ENCODE assay signal across 8 mouse cellular contexts in the genomic region with DNA sequence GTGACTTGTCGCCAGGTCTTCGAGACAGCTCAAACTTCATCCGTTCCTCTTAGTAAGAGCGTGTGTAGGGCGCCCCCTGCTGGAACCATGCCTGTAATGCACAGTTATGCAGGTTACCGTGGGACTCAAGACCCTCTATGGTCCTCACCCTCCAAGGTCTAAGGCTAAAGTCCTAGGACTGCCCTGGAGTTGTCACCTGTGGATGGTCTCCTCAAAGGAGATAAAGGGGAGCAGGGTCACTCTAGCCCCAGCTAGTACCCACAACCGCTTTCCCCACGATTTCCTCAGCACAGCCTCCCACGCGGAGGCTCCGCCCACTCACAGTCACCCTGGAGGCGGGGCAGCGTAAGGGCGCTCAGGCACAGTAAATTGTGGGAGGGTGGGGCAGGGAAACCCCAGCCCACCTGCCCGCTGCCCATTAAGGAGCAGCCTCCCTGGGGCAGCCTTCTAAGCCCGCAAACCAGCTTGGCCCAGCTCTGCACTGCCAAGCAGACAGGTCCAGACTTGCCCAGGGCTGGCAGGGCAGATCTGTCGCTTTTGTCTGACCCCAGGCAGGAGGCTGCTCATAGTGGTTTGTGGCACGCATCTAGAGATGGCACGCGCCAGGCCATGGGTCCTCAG. TPM values are rescaled to one million over a fixed set of nuclear protein-coding genes. Genes with fewer than 3 reads are reported as not detected.
A peak's percentile ranks its signal among the peaks of the same experiment; 100 is the strongest.
DNase-seq lines count a peak whose midpoint lies in the region; ATAC-seq lines count a peak whose summit lies in the region.

No protein-coding gene starts in this region.

- peak overlapping the region; percentile 39 for H3K4me2 ChIP-seq in embryonic facial prominence, embryonic 12.5 days (replicated peaks)
- peak overlapping the region; percentile 49 for H3K4me2 ChIP-seq in heart, embryonic 15.5 days
- peak overlapping the region; percentile 66 for H3K4me2 ChIP-seq in liver, embryonic 15.5 days
- peak overlapping the region; percentile 27; the same call in 1 of the 2 replicates for H3K4me2 ChIP-seq in neural tube, embryonic 14.5 days (ENCODE audit: low read depth, low read length)

- no peaks in the 10 kb centered on the region for H3K9me3 ChIP-seq in embryonic facial prominence, embryonic 12.5 days
- no peaks in the 10 kb centered on the region for H3K9me3 ChIP-seq in heart, embryonic 15.5 days (replicated peaks)
- H3K9me3 ChIP-seq in liver, embryonic 15.5 days (replicated peaks): no peaks in the 10 kb centered on the region
- no peaks in the 10 kb centered on the region for H3K9me3 ChIP-seq in neural tube, embryonic 14.5 days (ENCODE audit: control insufficient read depth, low read length)

- DNase-seq in CD4-positive, CD25-positive, alpha-beta regulatory T cell, adult 2 months (ENCODE audit: low read depth, low spot score): peak; percentile 71
- DNase-seq in adrenal gland, postnatal 25 days: peak; percentile 61
- DNase-seq in kidney, postnatal 14 days: peak; percentile 60
- peak; percentile 68 for DNase-seq in testis, postnatal 14 days (ENCODE audit: low spot score)

- H3K27me3 ChIP-seq in embryonic facial prominence, embryonic 12.5 days: peaks cover 24% of the 10 kb centered on the region
- peaks cover 58% of the 10 kb centered on the region for H3K27me3 ChIP-seq in heart, embryonic 15.5 days
- peaks cover 84% of the 10 kb centered on the region for H3K27me3 ChIP-seq in liver, embryonic 15.5 days
- no peaks in the 10 kb centered on the region for H3K27me3 ChIP-seq in neural tube, embryonic 14.5 days (ENCODE audit: control insufficient read depth, insufficient read depth, low read length)

- H3K4me1 ChIP-seq in embryonic facial prominence, embryonic 12.5 days: peaks cover 6% of the 10 kb centered on the region; the same call in 1 of the 2 replicates
- H3K4me1 ChIP-seq in heart, embryonic 15.5 days (replicated peaks): peaks cover 3% of the 10 kb centered on the region; the same call in 1 of the 2 replicates
- H3K4me1 ChIP-seq in liver, embryonic 15.5 days (replicated peaks): peaks cover 10% of the 10 kb centered on the region
- no peaks in the 10 kb centered on the region for H3K4me1 ChIP-seq in neural tube, embryonic 14.5 days (ENCODE audit: control insufficient read depth, insufficient read depth, low read length)

- H3K9ac ChIP-seq in embryonic facial prominence, embryonic 12.5 days: 0 out of 2 replicates have a peak overlapping the region, but pooled peaks have one; percentile 13
- no peak overlapping the region for H3K9ac ChIP-seq in heart, embryonic 15.5 days
- no peak overlapping the region; the same call in 1 of the 2 replicates for H3K9ac ChIP-seq in liver, embryonic 15.5 days
- no peak overlapping the region for H3K9ac ChIP-seq in neural tube, embryonic 14.5 days (replicated peaks; ENCODE audit: low read depth, low read length)

- no peaks in the 10 kb centered on the region for H3K36me3 ChIP-seq in embryonic facial prominence, embryonic 12.5 days
- no peaks in the 10 kb centered on the region for H3K36me3 ChIP-seq in heart, embryonic 15.5 days
- no peaks in the 10 kb centered on the region for H3K36me3 ChIP-seq in liver, embryonic 15.5 days (replicated peaks)
- H3K36me3 ChIP-seq in neural tube, embryonic 14.5 days (ENCODE audit: control insufficient read depth, insufficient read depth, low read length): no peaks in the 10 kb centered on the region

- no peak overlapping the region for H3K4me3 ChIP-seq in embryonic facial prominence, embryonic 12.5 days
- H3K4me3 ChIP-seq in heart, embryonic 15.5 days: 0 out of 2 replicates have a peak overlapping the region, but pooled peaks have one; percentile 12
- peak overlapping the region; percentile 33 for H3K4me3 ChIP-seq in liver, embryonic 15.5 days (replicated peaks)
- H3K4me3 ChIP-seq in neural tube, embryonic 14.5 days (ENCODE audit: low read depth, low read length): no peak overlapping the region

- 30% methylated on average over 20 of the region's 20 CpGs for WGBS in embryonic facial prominence, embryonic 12.5 days
- WGBS in heart, embryonic 15.5 days: 31% methylated on average over 20 of the region's 20 CpGs
- WGBS in liver, embryonic 15.5 days (ENCODE audit: insufficient replicate concordance): 23% methylated on average over 20 of the region's 20 CpGs
- 18% methylated on average over 20 of the region's 20 CpGs for WGBS in neural tube, embryonic 14.5 days

- ATAC-seq in embryonic facial prominence, embryonic 12.5 days (ENCODE audit: insufficient number of reproducible peaks, insufficient read depth, low FRiP score, low TSS enrichment): no peak; the same call in 1 of the 2 replicates
- peak; percentile 61; the same call in 1 of the 2 replicates for ATAC-seq in heart, embryonic 15.5 days (replicated peaks; ENCODE audit: insufficient number of reproducible peaks, insufficient read depth, low FRiP score, low read depth)
- ATAC-seq in liver, embryonic 15.5 days (ENCODE audit: insufficient read depth): peak; percentile 53
- peak; percentile 44; the same call in 1 of the 2 replicates for ATAC-seq in neural tube, embryonic 14.5 days (ENCODE audit: low read depth)

- no peak overlapping the region for H3K27ac ChIP-seq in embryonic facial prominence, embryonic 12.5 days
- H3K27ac ChIP-seq in heart, embryonic 15.5 days: no peak overlapping the region
- H3K27ac ChIP-seq in liver, embryonic 15.5 days (replicated peaks): no peak overlapping the region
- H3K27ac ChIP-seq in neural tube, embryonic 14.5 days (ENCODE audit: low read depth, low read length): no peak overlapping the region

RNA-seq across cellular contexts. Expression of a gene that starts 34.5 kb away (rescaled TPM):
- total RNA-seq in adrenal gland, postnatal 25 days (2021): not detected in 2 replicates
- 1.5 and 2.3 TPM in 2 replicates for polyA plus RNA-seq in embryonic facial prominence, embryonic 12.5 days (2016; fragmentation: Nextera tagmentation; extraction: Ambion mirVana)
- 0.26 and 0.36 TPM in 2 replicates for polyA plus RNA-seq in heart, embryonic 15.5 days (2015; fragmentation: Nextera tagmentation; extraction: Ambion mirVana)
- polyA plus RNA-seq in liver, embryonic 15.5 days (2015; fragmentation: Nextera tagmentation; extraction: Ambion mirVana): 0.05 TPM in 1 of 2 replicates, not detected in the other
- polyA plus RNA-seq in neural tube, embryonic 14.5 days (2014; fragmentation: Nextera tagmentation; extraction: Ambion mirVana): not detected in 2 replicates

RNA-seq across cellular contexts. Expression of a gene that starts 36.7 kb away (rescaled TPM):
- 16.1 and 21.1 TPM in 2 replicates for total RNA-seq in adrenal gland, postnatal 25 days (2021)
- 49.8 TPM in 2 replicates for polyA plus RNA-seq in embryonic facial prominence, embryonic 12.5 days (2016; fragmentation: Nextera tagmentation; extraction: Ambion mirVana)
- polyA plus RNA-seq in heart, embryonic 15.5 days (2015; fragmentation: Nextera tagmentation; extraction: Ambion mirVana): 19.5 and 25.7 TPM in 2 replicates
- 26.4 and 26.8 TPM in 2 replicates for polyA plus RNA-seq in liver, embryonic 15.5 days (2015; fragmentation: Nextera tagmentation; extraction: Ambion mirVana)
- 37.3 and 39.5 TPM in 2 replicates for polyA plus RNA-seq in neural tube, embryonic 14.5 days (2014; fragmentation: Nextera tagmentation; extraction: Ambion mirVana)

RNA-seq across cellular contexts. Expression of a gene that starts 55.0 kb away (rescaled TPM):
- total RNA-seq in adrenal gland, postnatal 25 days (2021): 143 and 163 TPM in 2 replicates
- polyA plus RNA-seq in embryonic facial prominence, embryonic 12.5 days (2016; fragmentation: Nextera tagmentation; extraction: Ambion mirVana): 144 and 146 TPM in 2 replicates
- polyA plus RNA-seq in heart, embryonic 15.5 days (2015; fragmentation: Nextera tagmentation; extraction: Ambion mirVana): 116 and 145 TPM in 2 replicates
- 149 and 154 TPM in 2 replicates for polyA plus RNA-seq in liver, embryonic 15.5 days (2015; fragmentation: Nextera tagmentation; extraction: Ambion mirVana)
- polyA plus RNA-seq in neural tube, embryonic 14.5 days (2014; fragmentation: Nextera tagmentation; extraction: Ambion mirVana): 184 and 208 TPM in 2 replicates

Comparison
In these comparisons a context has a peak if more than half of its experiments do, and no peak if none do; other contexts are left out.
1. H3K4me3 ChIP-seq: peak in heart, embryonic 15.5 days (single experiment) and liver, embryonic 15.5 days (single experiment); none in embryonic facial prominence, embryonic 12.5 days (single experiment) and neural tube, embryonic 14.5 days (single experiment).
2. Peak in every context shown above with its lines, with median percentiles within 50 percentile points of each other: DNase-seq and H3K4me2 ChIP-seq.